Mouse (Mus musculus) spleen, adult 2 months (tissue): ENCODE data around the gene Prpf6. TPM values are rescaled to one million over a fixed set of nuclear protein-coding genes. Genes with fewer than 3 reads are reported as not detected.

Source experiments
- DNase-seq, 2 experiments: peaks; one replicate each; pipeline versions ENCODE4 v3.0.0 to v3.0.0-alpha.2; 2012 to 2021; ENCODE audit warnings: low spot score in 2 of 2, low read depth in 1 of 2
- H3K27ac ChIP-seq: fragments of 200-500 bp; 2 replicates; pipeline ENCODE4 v1.5.1; 2012; ENCODE audit warnings: low read length, inconsistent platforms; ENCODE audit not compliant: insufficient read depth
- H3K27me3 ChIP-seq: fragments of 200-500 bp; 2 replicates; pipeline ENCODE4 v1.6.1; 2012; ENCODE audit warnings: mild to moderate bottlenecking, moderate library complexity, low read length, inconsistent platforms; ENCODE audit not compliant: control insufficient read depth, insufficient read depth
- H3K36me3 ChIP-seq: fragments of 200-500 bp; 2 replicates; pipeline ENCODE4 v1.6.1; 2012; ENCODE audit warnings: mild to moderate bottlenecking, low read length, inconsistent platforms; ENCODE audit not compliant: control insufficient read depth, insufficient read depth
- H3K4me1 ChIP-seq: fragments of 200-500 bp; 2 replicates; pipeline ENCODE4 v1.6.1; 2011; ENCODE audit warnings: inconsistent platforms; ENCODE audit not compliant: control insufficient read depth, insufficient read depth, insufficient read length
- H3K4me3 ChIP-seq: fragments of 200-500 bp; 2 replicates; pipeline ENCODE4 v1.5.1; 2011; ENCODE audit warnings: mild to moderate bottlenecking, inconsistent platforms; ENCODE audit not compliant: insufficient read depth, insufficient read length; ENCODE audit errors: extremely low read depth
- CTCF ChIP-seq: fragments of 200-500 bp; IDR thresholded peaks from 2 replicates; pipeline ENCODE4 v1.5.1; 2011; ENCODE audit warnings: mild to moderate bottlenecking, inconsistent platforms; ENCODE audit not compliant: insufficient read depth, insufficient read length, insufficient replicate concordance; ENCODE audit errors: extremely low read depth
- POLR2A ChIP-seq: fragments of 200-500 bp; IDR thresholded peaks from 2 replicates; pipeline ENCODE4 v1.6.1; 2011; ENCODE audit warnings: low read depth, low read length, inconsistent platforms
- WGBS: fragments of 180-500 bp; shearing (Covaris S2); methylation state at CpG from one replicate; pipeline ENCODE4 v1.1.7; 2018; 5-methylcytosine and 5-hydroxymethylcytosine counted together
- polyA plus RNA-seq: library from polyadenylated mRNA; depleted of rRNA; stranded (reverse); fragments of >200 nt; gene quantifications from 2 replicates; pipeline ENCODE4 v1.2.3, GENCODE M21; 2012

Gene Prpf6
- polyA plus RNA-seq, 1 experiment: 11.6 TPM

DNA sequence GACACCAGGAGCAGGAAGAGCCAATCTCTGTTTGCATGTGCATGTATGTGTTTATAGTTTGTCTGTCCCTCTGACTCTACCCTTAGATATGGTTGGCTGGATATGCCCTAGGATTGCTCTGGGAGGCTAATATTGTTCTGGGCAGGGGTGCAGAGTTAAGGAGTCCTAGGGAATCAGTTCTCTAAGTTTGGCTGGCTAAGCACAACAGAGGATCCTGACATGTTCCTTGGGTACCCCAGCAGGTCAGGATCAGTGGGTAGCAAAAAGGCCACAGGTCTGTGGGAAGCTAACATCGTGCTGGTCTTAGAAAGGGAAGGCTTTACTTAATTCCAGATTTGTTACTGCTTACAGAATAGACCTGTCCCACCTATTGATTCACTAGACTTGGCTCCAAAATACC, 12.0 kb upstream of the Prpf6 start:
- H3K27ac ChIP-seq: no peak overlapping the region
- H3K4me3 ChIP-seq: no peak overlapping the region
- H3K36me3 ChIP-seq: peaks cover under 1% of the 10 kb centered on the region; the same call in 1 of the 2 replicates
- TF ChIP-seq POLR2A (no peak), CTCF (no peak)
- H3K27me3 ChIP-seq: no peaks in the 10 kb centered on the region
- H3K4me1 ChIP-seq: peaks cover 3% of the 10 kb centered on the region; the same call in 1 of the 2 replicates
- DNase-seq: no peak
- 93% methylated on average over 1 of the region's 1 CpGs for WGBS

DNA sequence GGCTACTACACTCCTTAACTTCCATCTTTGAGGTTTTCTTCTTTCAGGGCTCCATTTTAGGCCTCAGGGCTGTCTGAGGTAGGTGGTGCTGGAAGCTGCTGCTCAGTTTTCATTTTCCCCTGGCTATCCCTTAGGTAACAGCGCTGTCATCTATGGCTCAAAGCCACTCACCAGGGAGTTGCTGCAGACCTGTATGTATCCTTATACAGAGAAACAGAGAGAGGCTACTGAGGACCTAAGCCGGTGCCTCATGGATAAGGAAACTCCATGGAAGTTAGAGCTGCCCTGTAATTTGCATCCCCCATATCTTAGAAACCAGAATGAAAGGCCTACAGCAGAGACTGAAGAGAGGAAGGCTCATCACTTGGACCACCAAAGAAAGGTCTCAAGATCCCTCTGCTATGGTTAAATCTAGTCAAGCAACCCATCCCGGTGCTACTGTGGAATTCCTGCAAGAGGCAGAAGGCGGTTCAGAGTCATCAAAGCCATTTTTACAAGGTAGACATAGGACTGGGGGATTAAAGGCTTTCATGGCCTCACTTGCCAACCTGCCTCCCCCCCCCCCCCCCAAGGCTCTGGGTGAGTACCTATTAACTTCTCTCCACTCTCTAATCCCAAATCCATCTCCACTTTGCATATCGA, 11.4 kb upstream of the Prpf6 start:
- 82% methylated on average over 5 of the region's 5 CpGs for WGBS
- Histone ChIP-seq H3K4me1 (peaks cover 3% of the 10 kb centered on the region; the same call in 1 of the 2 replicates), H3K4me3 (peak overlapping the region; percentile 78), H3K36me3 (peaks cover 2% of the 10 kb centered on the region; the same call in 1 of the 2 replicates), H3K27me3 (no peaks in the 10 kb centered on the region), H3K27ac (peak overlapping the region; percentile 64; the same call in 1 of the 2 replicates)
- no peak for TF ChIP-seq POLR2A
- no peak for TF ChIP-seq CTCF
- no peak for DNase-seq

DNA sequence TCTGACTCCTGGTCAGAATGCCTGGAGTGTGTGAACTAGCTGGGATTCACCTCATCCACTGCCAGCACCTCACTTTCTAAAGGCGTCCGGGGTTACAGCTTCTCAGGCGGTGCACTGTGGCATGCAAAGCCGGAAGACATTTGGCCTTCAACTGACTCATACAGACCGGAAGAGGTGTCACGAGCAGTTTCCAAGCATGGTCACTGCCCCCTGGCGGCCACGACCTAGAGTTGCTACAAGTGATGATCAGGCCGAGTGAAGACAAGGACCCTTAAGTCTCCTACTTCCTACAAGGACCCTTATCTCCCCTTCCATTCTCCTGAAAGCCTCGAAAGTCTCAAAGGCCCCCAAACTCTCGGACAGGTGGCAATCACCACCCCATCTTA, 10.7 kb upstream of the Prpf6 start:
- Histone ChIP-seq H3K27ac (peak overlapping the region; percentile 86), H3K4me3 (peak overlapping the region; percentile 78), H3K27me3 (no peaks in the 10 kb centered on the region), H3K4me1 (peaks cover 3% of the 10 kb centered on the region; the same call in 1 of the 2 replicates), H3K36me3 (peaks cover 5% of the 10 kb centered on the region)
- under 1% methylated on average over 11 of the region's 11 CpGs for WGBS
- TF ChIP-seq CTCF (peak; percentile 89; the same call in 1 of the 2 replicates), POLR2A (peak; percentile 54; the same call in 1 of the 2 replicates)
- peak; percentile 79 to 85 for DNase-seq

GRCm38 (mm10) chr2:181581402-181582120, 10.1 kb upstream of the Prpf6 start:
- Histone ChIP-seq H3K27ac (peak overlapping the region; percentile 86), H3K27me3 (no peaks in the 10 kb centered on the region), H3K4me3 (peak overlapping the region; percentile 78), H3K36me3 (peaks cover 10% of the 10 kb centered on the region), H3K4me1 (peaks cover 3% of the 10 kb centered on the region; the same call in 1 of the 2 replicates)
- DNase-seq: peak in 1 of 2 experiments; percentile 84
- TF ChIP-seq POLR2A (peak; percentile 51), CTCF (no peak)
- under 1% methylated on average over 49 of the region's 49 CpGs for WGBS

DNA sequence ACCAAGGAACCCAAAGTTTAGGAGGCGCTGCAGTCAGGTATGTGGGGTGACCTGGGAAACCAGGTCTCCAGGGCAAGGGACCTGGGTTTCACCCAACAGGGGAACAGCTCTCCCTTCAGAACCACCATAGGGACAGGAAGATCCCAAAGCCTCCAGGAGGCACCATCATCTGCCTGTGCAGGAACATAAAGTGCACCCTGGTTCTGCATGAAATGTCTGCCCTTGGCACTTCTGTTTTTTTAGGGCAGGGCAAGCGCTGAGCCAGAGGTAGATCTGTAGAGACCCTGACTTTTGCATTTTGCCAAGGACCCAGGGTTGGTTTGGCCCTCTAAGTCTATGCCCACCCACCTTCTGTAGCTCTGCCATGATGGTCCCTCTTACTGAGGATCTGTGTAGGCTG, 9.3 kb upstream of the Prpf6 start:
- TF ChIP-seq CTCF: no peak
- no peak for TF ChIP-seq POLR2A
- Histone ChIP-seq H3K4me3 (no peak overlapping the region), H3K4me1 (peaks cover 3% of the 10 kb centered on the region; the same call in 1 of the 2 replicates), H3K27ac (no peak overlapping the region), H3K36me3 (peaks cover 11% of the 10 kb centered on the region), H3K27me3 (no peaks in the 10 kb centered on the region)
- 78% methylated on average over 2 of the region's 2 CpGs for WGBS
- DNase-seq: no peak

DNA sequence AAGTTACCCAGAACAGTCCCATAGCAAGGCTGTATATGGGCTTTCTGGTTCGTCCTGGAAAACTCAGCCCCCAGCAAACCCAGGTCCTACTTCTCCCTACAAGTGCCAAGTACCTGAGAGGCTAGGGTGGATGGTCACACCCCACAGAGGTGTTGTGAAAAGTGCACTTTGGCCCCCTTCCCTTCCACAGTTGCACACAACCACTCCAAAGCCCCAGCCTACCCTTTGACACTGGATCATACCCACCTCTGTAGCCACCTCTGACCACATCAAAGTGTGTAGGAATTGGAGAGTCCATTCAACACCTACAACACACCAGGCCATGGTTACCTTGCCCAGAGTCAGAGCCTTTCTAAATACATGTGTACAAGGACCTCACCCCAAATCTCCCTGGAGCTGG, 8.7 kb upstream of the Prpf6 start:
- WGBS: 91% methylated on average over 1 of the region's 1 CpGs
- no peak for DNase-seq

More for the DNA sequence above, 8.7 kb upstream of the Prpf6 start:
- H3K27ac ChIP-seq: no peak overlapping the region
- no peaks in the 10 kb centered on the region for H3K27me3 ChIP-seq
- no peak for TF ChIP-seq POLR2A
- TF ChIP-seq CTCF: no peak
- peaks cover 3% of the 10 kb centered on the region; the same call in 1 of the 2 replicates for H3K4me1 ChIP-seq
- no peak overlapping the region for H3K4me3 ChIP-seq
- peaks cover 15% of the 10 kb centered on the region for H3K36me3 ChIP-seq
